Mouse (Mus musculus): Measurements from ENCODE around the gene Sdccag8. TPM values are rescaled to one million over a fixed set of nuclear protein-coding genes. Genes with fewer than 3 reads are reported as not detected.

Sdccag8 gene
- total RNA-seq (2022) = 10 to 100 TPM; 14.8 to 17.9 (median 15.0) TPM

DNA sequence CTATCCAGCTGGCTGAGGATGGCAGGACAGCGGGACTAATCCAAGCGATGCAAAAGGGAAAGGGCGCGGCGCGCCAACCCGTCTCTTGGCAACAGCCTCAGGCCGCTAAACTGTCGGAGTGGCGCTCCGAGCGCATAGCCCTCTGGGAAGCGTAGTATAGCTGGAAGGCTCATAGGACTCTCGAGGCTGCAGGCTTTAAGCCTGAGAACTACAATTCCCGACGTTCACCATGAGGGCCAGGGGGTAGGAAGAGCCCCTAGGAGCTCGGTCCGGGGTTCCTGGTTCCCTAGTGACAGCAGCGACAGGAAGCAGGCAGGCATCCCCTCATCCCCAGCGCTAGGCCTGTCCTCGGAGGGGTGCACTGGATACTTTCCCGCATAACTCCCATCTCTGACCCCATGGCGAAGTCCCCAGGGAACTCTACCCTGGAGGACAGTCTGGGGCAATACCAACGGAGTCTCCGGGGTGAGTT is at the start of gene Sdccag8:
TSS of gene Sdccag8 (plus strand) at position 70 of the 472 bp plus-strand sequence.
- peak; percentile 85 to 97 for DNase-seq (ENCODE audit: low spot score in 2 of 2)

DNA sequence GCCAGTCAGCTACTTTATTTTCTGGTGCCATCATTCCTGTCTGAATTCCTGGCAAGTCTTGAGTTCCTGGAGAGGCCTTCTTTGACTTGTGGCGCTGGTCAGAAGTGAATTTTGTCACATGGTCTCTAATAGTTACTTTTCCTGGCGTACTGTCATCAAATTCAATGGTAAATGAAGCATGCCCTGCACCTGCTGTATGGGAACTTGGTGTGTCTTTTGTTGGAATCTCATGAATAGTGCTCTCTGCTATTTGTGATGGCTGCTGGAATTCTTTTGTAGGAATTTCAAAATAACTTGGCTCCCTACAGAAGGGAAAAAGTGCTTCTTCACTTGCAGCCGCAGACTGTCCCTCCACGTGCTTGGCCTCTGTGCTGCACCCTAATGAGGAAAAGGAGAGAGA is 39.9 kb upstream of the Sdccag8 start:
- DNase-seq (ENCODE audit: low spot score in 2 of 2) = no peak

DNA sequence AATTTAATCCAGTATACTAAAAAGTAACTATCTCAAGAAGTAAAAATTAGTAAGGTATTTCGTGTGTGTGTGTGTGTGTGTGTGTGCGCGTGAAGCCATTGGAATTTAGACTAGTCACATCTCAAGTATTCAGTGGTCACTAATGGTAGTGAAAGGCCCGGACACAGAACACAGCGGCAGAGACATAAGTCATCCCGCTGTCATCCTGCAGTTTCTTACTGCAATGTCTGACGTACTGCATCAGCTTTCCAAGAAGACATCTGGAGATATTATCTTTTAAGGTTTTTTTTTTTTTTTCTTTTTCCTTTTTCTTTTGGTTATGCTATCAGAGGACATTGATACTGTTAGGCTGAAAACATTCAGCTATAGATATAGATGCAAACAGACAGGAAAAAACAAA is 25.1 kb upstream of the Sdccag8 start:
- no peak for DNase-seq (ENCODE audit: low spot score in 2 of 2)

GRCm38 (mm10) chr1:176792175-176792574 is 22.3 kb upstream of the Sdccag8 start:
- DNase-seq (ENCODE audit: low spot score in 2 of 2) = no peak

GRCm38 (mm10) chr1:176798673-176799072 is 15.8 kb upstream of the Sdccag8 start:
- DNase-seq (ENCODE audit: low spot score in 2 of 2) = no peak

DNA sequence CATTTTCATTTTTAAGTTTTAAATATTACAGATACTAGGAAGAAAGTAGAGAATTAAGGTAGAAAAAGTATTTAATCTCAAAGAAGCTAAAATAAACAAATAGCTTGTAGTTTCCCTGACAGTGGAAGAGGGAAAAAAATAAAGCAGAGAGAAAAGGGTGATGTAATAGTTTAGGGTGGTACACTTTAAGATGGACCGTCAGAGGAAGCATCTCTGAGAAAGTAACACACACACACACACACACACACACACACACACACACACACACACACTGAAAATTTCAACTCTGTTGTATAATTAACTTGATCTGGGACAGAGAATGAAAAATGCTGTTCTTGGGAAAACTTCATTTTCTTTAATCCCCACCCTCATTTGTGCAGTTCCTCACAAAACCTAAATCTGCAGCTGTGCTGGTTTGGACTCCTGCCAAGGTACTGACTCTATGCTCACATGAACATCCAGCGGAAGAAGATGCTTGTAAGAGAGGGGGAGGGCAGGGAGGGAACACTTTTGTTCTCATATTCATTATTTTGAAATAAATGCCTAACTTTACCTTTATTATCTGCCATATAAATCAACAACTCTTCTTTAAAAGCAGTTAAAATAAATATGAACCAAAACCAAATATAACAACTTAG is 13.6 kb upstream of the Sdccag8 start:
- DNase-seq (ENCODE audit: low spot score in 2 of 2) = peak in 1 of 2 experiments; percentile 46

- no peak for DNase-seq (ENCODE audit: low spot score in 2 of 2)
Measured at GRCm38 (mm10) chr1:176810161-176810560, 4.3 kb upstream of the Sdccag8 start.

GRCm38 (mm10) chr1:176811892-176812291 is 2.6 kb upstream of the Sdccag8 start:
- no peak for DNase-seq (ENCODE audit: low spot score in 2 of 2)

- DNase-seq (ENCODE audit: low spot score in 2 of 2) = no peak
Measured at GRCm38 (mm10) chr1:176812491-176813291, 1.8 kb upstream of the Sdccag8 start.

DNA sequence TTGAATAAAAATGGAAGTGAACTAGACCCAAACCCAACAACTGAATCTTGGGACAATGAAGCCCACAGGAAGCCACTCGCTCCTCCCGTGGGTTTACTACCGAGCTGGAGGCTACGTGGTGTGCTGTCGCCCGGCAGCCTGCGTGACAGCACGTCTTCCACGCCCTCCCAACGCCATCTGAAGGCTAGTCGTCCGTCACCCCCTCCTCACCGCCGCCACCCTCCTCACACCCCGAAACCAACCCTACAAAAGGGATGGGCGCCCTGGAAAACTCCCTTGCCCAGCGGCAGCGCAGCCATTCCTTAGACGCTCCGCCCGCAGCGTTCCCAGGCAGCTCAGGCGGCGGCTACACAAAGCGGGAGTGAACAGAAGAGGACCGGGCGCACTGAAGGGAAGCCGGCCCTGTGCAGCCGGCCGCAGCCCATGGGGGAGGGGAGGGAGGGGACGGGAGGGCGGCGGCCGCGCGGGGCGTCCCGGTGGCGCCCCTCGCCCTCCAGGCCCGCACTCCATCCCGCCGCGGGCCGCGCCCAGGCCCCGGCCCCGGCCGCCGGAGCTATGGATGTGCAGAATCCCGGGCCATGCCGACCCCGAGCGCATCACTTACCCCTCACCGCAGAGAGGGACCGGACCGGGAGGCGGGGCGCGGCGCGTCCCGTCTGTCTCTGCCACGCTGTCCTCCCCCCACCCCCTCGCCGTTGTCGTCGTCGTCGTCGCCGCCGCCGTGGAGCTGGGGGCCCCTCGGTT is 996 bp upstream of the Sdccag8 start:
- DNase-seq (ENCODE audit: low spot score in 2 of 2) = peak; percentile 51 to 77

DNA sequence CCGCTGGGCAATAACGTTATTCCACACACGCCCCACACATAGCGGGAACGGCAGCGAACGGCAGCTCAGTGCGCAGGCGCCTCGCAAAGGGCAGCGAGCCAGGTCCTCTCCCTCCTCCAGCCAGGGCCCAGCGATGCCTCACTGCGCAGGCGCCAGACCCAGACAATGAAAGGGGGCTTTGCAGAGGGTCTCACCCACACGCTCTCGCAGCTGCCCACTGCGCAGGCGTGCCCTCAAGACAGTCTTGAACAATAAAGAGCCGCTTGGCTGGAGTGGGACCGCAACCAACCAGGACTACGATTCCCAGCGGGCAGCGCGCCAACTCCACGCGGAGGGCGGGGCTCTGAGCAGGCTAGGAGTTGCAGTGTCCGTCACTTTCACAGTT is 432 bp upstream of the Sdccag8 start, which contains the start of gene Cep170:
TSS of gene Cep170 (minus strand) at position 32 of the 385 bp plus-strand sequence.
- DNase-seq (ENCODE audit: low spot score in 2 of 2) = peak; percentile 95

GRCm38 (mm10) chr1:176816728-176817127 is 2.3 kb downstream of the Sdccag8 start:
- no peak for DNase-seq (ENCODE audit: low spot score in 2 of 2)

DNA sequence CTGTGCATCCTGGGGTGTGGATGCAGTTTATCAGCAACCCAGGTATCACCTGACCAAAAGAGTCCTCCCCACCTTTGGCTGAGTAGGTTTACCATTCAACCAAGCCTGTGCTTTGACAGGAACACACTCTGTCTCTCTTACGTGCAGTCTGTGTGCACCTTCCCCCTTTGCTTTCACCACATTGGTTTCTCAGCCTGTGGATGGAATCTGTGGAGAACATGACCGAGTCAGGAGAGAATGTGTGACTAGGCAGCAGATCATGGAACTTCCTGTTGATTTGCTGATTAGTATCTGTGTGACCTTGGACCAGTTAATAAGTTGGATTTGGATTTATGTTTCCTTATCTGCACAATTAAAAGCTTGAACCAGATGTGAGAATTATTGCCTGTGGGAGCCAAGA is 3.7 kb downstream of the Sdccag8 start:
- no peak for DNase-seq (ENCODE audit: low spot score in 2 of 2)

DNA sequence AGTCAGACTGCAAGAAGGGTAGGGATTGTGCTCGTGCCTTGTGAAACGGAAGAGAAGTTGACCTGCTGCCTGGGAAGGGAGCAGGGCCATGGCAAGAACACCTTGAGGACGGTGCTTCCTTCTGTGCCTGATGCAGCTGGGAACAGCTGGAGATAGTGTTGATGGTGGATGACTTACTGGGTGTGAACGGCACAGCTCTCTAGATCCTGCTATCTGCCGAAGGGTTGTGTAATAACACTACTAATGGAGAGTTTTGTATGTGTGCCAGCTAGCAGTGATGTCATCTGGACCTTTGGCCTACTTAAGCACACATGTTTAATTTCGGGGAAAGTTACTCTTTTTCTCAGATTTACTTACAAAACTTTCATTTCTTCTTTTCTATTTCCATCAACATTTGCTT is 4.3 kb downstream of the Sdccag8 start:
- no peak for DNase-seq (ENCODE audit: low spot score in 2 of 2)

DNA sequence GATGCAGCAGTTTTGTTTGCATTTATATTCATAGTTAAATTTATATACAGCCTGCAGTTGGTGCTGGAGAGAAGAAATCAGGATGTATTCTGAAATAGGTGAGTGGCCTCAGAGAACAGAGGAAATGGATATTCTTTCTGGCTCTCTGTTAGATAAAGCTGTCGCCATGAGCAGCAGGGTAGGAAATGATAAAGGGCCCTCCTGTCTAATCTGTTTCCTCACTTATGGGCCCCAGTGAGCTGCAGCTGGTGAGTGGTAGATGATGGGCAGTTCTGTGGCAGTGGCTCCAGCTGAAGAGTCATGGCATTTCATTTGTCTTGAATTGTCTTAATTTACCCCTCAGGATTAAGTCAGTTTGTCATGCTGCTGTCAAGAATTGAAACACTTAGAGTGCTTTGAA is 7.5 kb downstream of the Sdccag8 start:
- no peak for DNase-seq (ENCODE audit: low spot score in 2 of 2)

DNA sequence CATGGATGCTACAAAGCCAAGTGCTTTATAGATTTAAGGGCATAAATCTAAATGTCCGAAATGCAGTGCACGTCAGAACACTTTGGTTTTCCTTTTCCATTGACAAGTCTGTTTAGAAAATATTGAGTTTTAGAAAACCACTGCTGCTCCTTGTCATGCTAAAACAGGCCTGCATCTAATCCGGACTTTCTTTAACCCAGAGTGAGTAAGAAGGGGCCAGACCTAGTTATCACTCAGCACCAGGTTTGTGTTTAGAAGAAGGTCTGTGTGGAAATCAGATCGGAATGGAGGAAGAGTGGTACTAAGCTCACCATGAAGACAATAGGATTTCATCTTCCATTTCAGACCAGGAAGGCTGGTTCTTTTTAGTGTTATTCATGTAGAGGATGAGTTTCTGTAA is 8.5 kb downstream of the Sdccag8 start:
- no peak for DNase-seq (ENCODE audit: low spot score in 2 of 2)

DNA sequence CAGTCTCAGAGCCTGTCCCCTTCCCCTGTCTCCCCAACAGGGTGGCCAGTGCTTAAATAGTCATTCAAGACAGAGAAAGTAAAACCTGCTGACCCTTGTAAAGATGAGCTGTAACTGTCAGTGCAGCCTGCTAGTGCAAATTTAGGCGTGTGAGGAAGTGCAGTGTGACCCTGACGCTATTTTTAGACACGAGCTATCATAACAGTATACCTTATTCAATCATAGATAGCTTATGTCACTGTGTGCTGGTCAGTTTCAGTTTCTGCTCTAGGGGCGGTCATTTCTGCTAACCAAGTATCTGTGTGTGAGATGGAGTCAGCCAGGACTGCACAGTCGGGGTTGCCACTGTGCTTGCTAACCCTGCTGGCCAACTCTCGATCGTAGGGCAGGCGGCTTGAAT is 9.4 kb downstream of the Sdccag8 start:
- DNase-seq (ENCODE audit: low spot score in 2 of 2) = no peak

GRCm38 (mm10) chr1:176824611-176825010 is 10.2 kb downstream of the Sdccag8 start:
- DNase-seq (ENCODE audit: low spot score in 2 of 2) = no peak

- DNase-seq (ENCODE audit: low spot score in 2 of 2) = no peak
Measured at GRCm38 (mm10) chr1:176825084-176825483, 10.6 kb downstream of the Sdccag8 start.

DNA sequence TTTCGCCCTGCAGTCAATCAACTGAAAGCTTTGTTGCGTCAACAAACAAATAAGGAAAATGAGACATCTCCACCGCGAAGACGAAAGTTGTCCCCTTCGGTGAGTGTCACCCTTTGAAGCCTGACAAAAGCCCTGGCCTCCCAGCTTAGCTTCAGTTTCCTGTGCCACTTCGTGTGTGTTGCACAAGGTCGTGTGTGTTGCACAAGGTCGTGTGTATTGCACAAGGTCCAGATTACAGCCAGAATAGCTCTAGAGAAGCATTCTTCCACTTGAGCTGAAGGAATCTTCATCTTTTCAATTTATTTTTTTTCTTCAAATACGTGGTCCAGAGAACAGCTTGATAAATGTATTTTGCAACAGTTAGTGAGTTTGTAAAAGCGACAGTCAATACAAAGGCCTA is 11.7 kb downstream of the Sdccag8 start:
- no peak for DNase-seq (ENCODE audit: low spot score in 2 of 2)

DNA sequence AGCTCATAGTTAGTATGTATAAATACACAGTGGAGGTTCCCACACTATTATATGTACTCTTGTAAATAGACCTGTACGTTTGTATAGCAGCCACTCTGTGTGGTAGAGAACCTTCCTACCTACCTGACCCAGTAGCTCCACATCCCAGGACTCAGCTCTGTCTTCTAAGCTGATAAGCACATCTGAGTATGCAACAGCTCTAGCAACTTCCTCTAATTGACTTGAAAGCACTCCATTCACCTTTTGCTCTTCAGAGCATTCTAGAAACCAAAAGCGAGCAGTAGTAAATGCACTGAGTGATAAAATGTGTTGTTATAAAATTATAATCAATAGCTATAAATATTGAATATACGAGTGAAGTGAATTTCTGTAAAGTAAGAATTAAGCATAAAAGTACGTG is 12.5 kb downstream of the Sdccag8 start:
- DNase-seq (ENCODE audit: low spot score in 2 of 2) = no peak

DNA sequence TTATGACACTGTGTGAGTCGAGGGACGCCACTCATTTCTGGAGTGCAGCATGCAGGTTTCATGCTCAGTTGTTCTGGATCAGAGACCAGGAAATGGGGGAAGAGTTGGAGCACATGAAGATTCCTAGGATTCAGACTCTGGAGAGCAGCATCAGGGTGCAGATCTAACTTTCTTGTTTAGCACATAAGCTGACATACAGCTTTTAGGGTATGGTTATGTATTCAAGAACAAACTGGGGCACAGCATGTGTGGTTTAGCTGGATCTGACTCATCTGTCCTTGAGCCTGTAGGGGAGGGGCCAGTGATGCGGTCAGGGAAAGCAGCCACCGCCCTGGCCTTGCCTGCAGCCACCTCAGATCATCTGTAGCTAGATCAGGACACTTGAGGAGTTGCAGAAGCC is 12.9 kb downstream of the Sdccag8 start:
- no peak for DNase-seq (ENCODE audit: low spot score in 2 of 2)

Data from left cerebral cortex, adult 8-10 months (tissue).